Mouse (Mus musculus) small intestine, adult 2 months (tissue): ENCODE data around the gene Dnah5.

Experiments
- CTCF ChIP-seq: fragments of 200-500 bp; IDR thresholded peaks from 2 replicates; pipeline ENCODE4 v1.5.1; 2012; ENCODE audit warnings: low read depth, mild to moderate bottlenecking, control low read depth, inconsistent platforms, low read length, moderate library complexity, mixed read lengths; ENCODE audit not compliant: insufficient replicate concordance, insufficient read length; ENCODE audit errors: extremely low read depth
- POLR2A ChIP-seq: fragments of 200-500 bp; IDR thresholded peaks from 2 replicates; pipeline ENCODE4 v1.6.1; 2012; ENCODE audit warnings: low read depth, mild to moderate bottlenecking, control low read depth, inconsistent platforms, low read length, moderate library complexity

DNA sequence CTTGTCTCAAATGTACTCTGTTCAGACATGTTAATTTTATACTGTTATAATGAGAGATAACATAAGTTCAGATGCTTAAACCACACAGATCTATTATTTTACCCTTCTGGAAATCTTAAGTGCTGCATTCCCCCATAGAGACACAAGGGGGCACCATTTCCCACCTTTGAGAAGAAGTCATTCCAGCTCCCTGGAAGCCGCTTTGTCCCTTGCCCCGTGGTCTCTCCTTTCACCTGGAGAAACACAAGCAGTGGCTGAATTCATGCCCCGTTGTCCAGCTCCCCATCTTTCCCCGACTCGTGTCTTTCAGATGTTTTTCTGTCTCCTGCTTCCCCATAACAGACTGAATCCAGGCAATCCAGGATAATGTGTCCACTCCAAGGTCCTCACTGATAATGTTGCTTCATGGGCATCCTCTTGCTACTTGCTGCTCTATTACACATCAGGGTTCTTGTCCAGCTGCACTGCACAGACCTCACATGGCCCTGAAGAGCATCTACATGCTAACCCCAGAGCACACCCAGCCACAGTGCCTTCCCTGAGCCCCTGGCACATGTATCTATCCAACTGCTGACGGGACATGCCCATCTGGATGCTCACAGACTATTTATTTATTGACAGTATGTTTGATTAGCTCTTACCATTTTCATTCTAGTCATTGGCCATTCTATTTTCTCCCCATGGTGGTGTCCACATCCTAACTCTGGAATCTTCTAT, 112.4 kb downstream of the Dnah5 start:
- TF ChIP-seq POLR2A (no peak), CTCF (peak; percentile 53; the same call in 1 of the 2 replicates)
